8 mouse cellular contexts compared by ENCODE assay signal in genomic region chr1:163308631-163309030, GRCm38 (mm10). TPM values are rescaled to one million over a fixed set of nuclear protein-coding genes. Genes with fewer than 3 reads are reported as not detected.
DNase-seq lines count a peak whose midpoint lies in the region; ATAC-seq lines count a peak whose summit lies in the region.

No protein-coding gene starts in this region.

- DNase-seq in ES-CJ7 (ENCODE audit: low read depth, low spot score) (peak; percentile 43), adipocyte (ENCODE audit: low spot score) (peak; percentile 72)
- no peak for DNase-seq in cerebellum, postnatal 25 days
- DNase-seq in frontal cortex, postnatal 36 days (ENCODE audit: low spot score in 2 of 2), result no peak
- DNase-seq in cerebellum, adult 11 months, result no peak
- no peak for DNase-seq in cerebellum, adult 9-10 months

- ATAC-seq in hematopoietic stem cell, adult 5-6 weeks (replicated peaks in 1 of 2; ENCODE audit: insufficient read depth in 1 of 2, low FRiP score in 2 of 2, low TSS enrichment in 1 of 2, low read depth in 1 of 2, poor library complexity in 2 of 2, severe bottlenecking in 2 of 2), result peak; percentile 63 to 71
- ATAC-seq in megakaryocyte progenitor cell, adult 5-6 weeks (replicated peaks; ENCODE audit: poor library complexity), result peak; percentile 73

RNA-seq across cellular contexts. Expression of gene Prrx1, which starts 4.9 kb away (rescaled TPM):
- not detected in 2 replicates for total RNA-seq in hematopoietic stem cell, adult 5-6 weeks (2017)
- not detected in 2 replicates for total RNA-seq in megakaryocyte progenitor cell, adult 5-6 weeks (2015)
- not detected in 2 replicates for total RNA-seq in megakaryocyte progenitor cell, adult 5-6 weeks (2017)

Comparison
In these comparisons a context has a peak if more than half of its experiments do, and no peak if none do; other contexts are left out.
1. DNase-seq: peak in ES-CJ7 (single experiment) and adipocyte (single experiment); none in cerebellum, postnatal 25 days (0 of 2), frontal cortex, postnatal 36 days (0 of 2), cerebellum, adult 11 months (single experiment) and cerebellum, adult 9-10 months (single experiment).